ENCODE assay signal across 8 mouse cellular contexts in genomic region chr4:137897298-137897612, GRCm38 (mm10). TPM values are rescaled to one million over a fixed set of nuclear protein-coding genes. Genes with fewer than 3 reads are reported as not detected.
A peak's percentile ranks its signal among the peaks of the same experiment; 100 is the strongest.
DNase-seq lines count a peak whose midpoint lies in the region; ATAC-seq and TF ChIP-seq lines count a peak whose summit lies in the region.

No protein-coding gene starts in this region.

- no peak overlapping the region for H3K4me3 ChIP-seq in C2C12 (ENCODE audit: insufficient read depth, poor library complexity, severe bottlenecking)
- no peak overlapping the region for H3K4me3 ChIP-seq in forebrain, postnatal 0 days (ENCODE audit: low read depth, low read length)
- H3K4me3 ChIP-seq in lung, postnatal 0 days (ENCODE audit: low read depth, low read length), result no peak overlapping the region

- peak; percentile 60 for ATAC-seq in forebrain, postnatal 0 days
- ATAC-seq in lung, postnatal 0 days, result peak; percentile 43; the same call in 1 of the 2 replicates

- no peaks in the 10 kb centered on the region for H3K36me3 ChIP-seq in C2C12 (ENCODE audit: control insufficient read depth, insufficient read depth)
- H3K36me3 ChIP-seq in forebrain, postnatal 0 days (ENCODE audit: insufficient read depth), result no peaks in the 10 kb centered on the region
- H3K36me3 ChIP-seq in lung, postnatal 0 days (ENCODE audit: insufficient read depth, low read length), result no peaks in the 10 kb centered on the region

- no peak for TF ChIP-seq EP300 in lung, postnatal 0 days (IDR thresholded peaks at IDR 0.05)

- no peak overlapping the region for H3K9ac ChIP-seq in forebrain, postnatal 0 days
- no peak overlapping the region for H3K9ac ChIP-seq in lung, postnatal 0 days (replicated peaks; ENCODE audit: low read depth)

- H3K9me3 ChIP-seq in forebrain, postnatal 0 days (ENCODE audit: low read length), result no peaks in the 10 kb centered on the region
- H3K9me3 ChIP-seq in lung, postnatal 0 days (ENCODE audit: low read length), result no peaks in the 10 kb centered on the region

- intact Hi-C loops in heart, postnatal 10 days (cut with DNase I), result loop anchor here (5.0 kb wide), 1 partner anchor 35 kb away; the partner anchor contains the start of gene Ece1

- no peak for TF ChIP-seq CTCF in C2C12 (IDR thresholded peaks at IDR 0.05; ENCODE audit: control insufficient read depth, insufficient read depth, insufficient read length)
- TF ChIP-seq CTCF in forebrain, postnatal 0 days (IDR thresholded peaks at IDR 0.05; ENCODE audit: low read depth), result no peak
- TF ChIP-seq CTCF in lung, postnatal 0 days (IDR thresholded peaks at IDR 0.05), result no peak

- peak; percentile 57 for DNase-seq in cerebellum, adult 11 months
- DNase-seq in forebrain, postnatal 0 days, result peak; percentile 81
- peak; percentile 88 for DNase-seq in heart, postnatal 10 days
- DNase-seq in kidney, postnatal 4 days, result peak; percentile 78 to 85
- peak; percentile 41 for DNase-seq in lung, postnatal 0 days (ENCODE audit: low spot score)
- peak; percentile 89 to 90 for DNase-seq in right cerebral cortex, postnatal 10 days (ENCODE audit: low spot score in 2 of 2)
- DNase-seq in spleen, postnatal 4 days (ENCODE audit: low spot score in 2 of 2), result no peak

- H3K4me2 ChIP-seq in forebrain, postnatal 0 days (ENCODE audit: low read depth), result no peak overlapping the region
- H3K4me2 ChIP-seq in lung, postnatal 0 days (replicated peaks; ENCODE audit: low read depth, low read length), result no peak overlapping the region

- 4% methylated on average over 8 of the region's 8 CpGs for WGBS in forebrain, postnatal 0 days
- 16% methylated on average over 8 of the region's 8 CpGs for WGBS in lung, postnatal 0 days

- peaks cover 22% of the 10 kb centered on the region for H3K4me1 ChIP-seq in forebrain, postnatal 0 days (ENCODE audit: insufficient read depth)
- H3K4me1 ChIP-seq in lung, postnatal 0 days (ENCODE audit: insufficient read depth, low read depth, low read length), result no peaks in the 10 kb centered on the region

- H3K27me3 ChIP-seq in C2C12 (ENCODE audit: control insufficient read depth, insufficient read depth, insufficient read length), result no peaks in the 10 kb centered on the region
- no peaks in the 10 kb centered on the region for H3K27me3 ChIP-seq in forebrain, postnatal 0 days (ENCODE audit: insufficient read depth, low read length)
- H3K27me3 ChIP-seq in lung, postnatal 0 days (replicated peaks; ENCODE audit: insufficient read depth, low read length), result no peaks in the 10 kb centered on the region

- H3K79me3 ChIP-seq in C2C12 (ENCODE audit: low read depth), result no peaks in the 10 kb centered on the region

- no peak overlapping the region for H3K27ac ChIP-seq in forebrain, postnatal 0 days (ENCODE audit: low read depth, low read length)
- H3K27ac ChIP-seq in lung, postnatal 0 days (ENCODE audit: low read length), result no peak overlapping the region

- peaks cover 8% of the 10 kb centered on the region for H3K79me2 ChIP-seq in C2C12 (ENCODE audit: control insufficient read depth, insufficient read depth)

- peak overlapping the region; percentile 26 for H3ac ChIP-seq in C2C12 (ENCODE audit: control insufficient read depth, insufficient read length, low read depth)

TF ChIP-seq in C2C12, 6 proteins besides CTCF, POLR2A, EP300 and RAD21:
- no peak for TF ChIP-seq MYOG (IDR thresholded peaks at IDR 0.05; ENCODE audit: control insufficient read depth, extremely low read depth, insufficient read length)
- TF ChIP-seq MYOD1 (IDR thresholded peaks at IDR 0.05; ENCODE audit: control insufficient read depth, insufficient read length, low read depth), result peak; percentile 25
- no peak for TF ChIP-seq USF1 (IDR thresholded peaks at IDR 0.05; ENCODE audit: low read depth)
- no peak for TF ChIP-seq FOSL1 (IDR thresholded peaks at IDR 0.05; ENCODE audit: insufficient read depth, low read length, poor library complexity, severe bottlenecking)

RNA-seq across cellular contexts. Expression of gene Ece1, which starts 35.2 kb away (rescaled TPM):
- polyA plus RNA-seq in C2C12 (2012; fragmentation: generic; extraction: Trizol), result 198 TPM
- 24.1 and 32.1 TPM in 2 replicates for total RNA-seq in forebrain, postnatal 0 days (2014; rRNA removed)
- 14.4 and 16.2 TPM in 2 replicates for polyA plus RNA-seq in forebrain, postnatal 0 days (2015; fragmentation: Nextera tagmentation; extraction: Ambion mirVana)
- 100 to 1,000 TPM; 109 to 129 TPM for total RNA-seq in heart, postnatal 10 days (2021)
- polyA plus RNA-seq in lung, postnatal 0 days (2015; fragmentation: Nextera tagmentation; extraction: Ambion mirVana), result 65.7 and 80.9 TPM in 2 replicates

Comparison
In these comparisons a context has a peak if more than half of its experiments do, and no peak if none do; other contexts are left out.
1. DNase-seq: peak in cerebellum, adult 11 months (single experiment), forebrain, postnatal 0 days (single experiment), heart, postnatal 10 days (2 of 2), kidney, postnatal 4 days (2 of 2), lung, postnatal 0 days (single experiment) and right cerebral cortex, postnatal 10 days (2 of 2); none in spleen, postnatal 4 days (0 of 2).